Mouse (Mus musculus) liver, adult 2 months (tissue): ENCODE measurements at regions not wholly inside any gene's neighbourhood (a gene's known extent, or its start where the extent isn't known, plus 50 kb on each side); places are given as distances from the start of the nearest gene placed in this dataset.

Experiments used
- DNase-seq: peaks from one replicate; pipeline ENCODE4 v3.0.0-alpha.2; 2011; ENCODE audit warnings: low read depth, low spot score; ENCODE audit errors: extremely low read depth
- H3K27ac ChIP-seq: fragments of 200-500 bp; replicated peaks from 2 replicates; pipeline ENCODE4 v1.5.1; 2012; ENCODE audit warnings: low read depth, mild to moderate bottlenecking, control low read depth, inconsistent platforms, low read length; ENCODE audit not compliant: insufficient read depth
- H3K27me3 ChIP-seq: fragments of 200-500 bp; 2 replicates; pipeline ENCODE4 v1.6.1; 2012; ENCODE audit warnings: mild to moderate bottlenecking, moderate library complexity, low read length, inconsistent platforms; ENCODE audit not compliant: control insufficient read depth, insufficient read depth
- H3K36me3 ChIP-seq: fragments of 200-500 bp; 2 replicates; pipeline ENCODE4 v1.6.1; 2012; ENCODE audit warnings: low read length, inconsistent platforms; ENCODE audit not compliant: control insufficient read depth, insufficient read depth
- H3K4me1 ChIP-seq: fragments of 200-500 bp; 2 replicates; pipeline ENCODE4 v1.6.1; 2011; ENCODE audit warnings: low read length; ENCODE audit not compliant: control insufficient read depth, insufficient read depth
- H3K4me3 ChIP-seq: fragments of 200-500 bp; 2 replicates; pipeline ENCODE4 v1.5.1; 2011; ENCODE audit warnings: low read depth, mild to moderate bottlenecking, control low read depth, low read length, moderate library complexity; ENCODE audit not compliant: insufficient read depth
- H3K79me2 ChIP-seq: fragments of 200-500 bp; 2 replicates; pipeline ENCODE4 v1.6.1; 2012; ENCODE audit warnings: inconsistent platforms, mild to moderate bottlenecking, low read length, moderate library complexity; ENCODE audit not compliant: control insufficient read depth, insufficient read depth
- H3K9ac ChIP-seq: fragments of 200-500 bp; 2 replicates; pipeline ENCODE4 v1.6.1; 2012; ENCODE audit warnings: low read depth, mild to moderate bottlenecking, control low read depth, inconsistent platforms, low read length
- CTCF ChIP-seq: fragments of 200-500 bp; IDR thresholded peaks from 2 replicates; pipeline ENCODE4 v1.5.1; 2011; ENCODE audit warnings: low read depth, low read length, control low read depth
- POLR2A ChIP-seq: fragments of 200-500 bp; IDR thresholded peaks from 2 replicates; pipeline ENCODE4 v1.6.1; 2011; ENCODE audit warnings: low read length, control low read depth; ENCODE audit not compliant: insufficient read depth; ENCODE audit errors: extremely low read depth
- WGBS: fragments of 180-500 bp; shearing (Covaris S2); methylation state at CpG from one replicate; pipeline ENCODE4 v1.1.7; 2018; 5-methylcytosine and 5-hydroxymethylcytosine counted together

DNA sequence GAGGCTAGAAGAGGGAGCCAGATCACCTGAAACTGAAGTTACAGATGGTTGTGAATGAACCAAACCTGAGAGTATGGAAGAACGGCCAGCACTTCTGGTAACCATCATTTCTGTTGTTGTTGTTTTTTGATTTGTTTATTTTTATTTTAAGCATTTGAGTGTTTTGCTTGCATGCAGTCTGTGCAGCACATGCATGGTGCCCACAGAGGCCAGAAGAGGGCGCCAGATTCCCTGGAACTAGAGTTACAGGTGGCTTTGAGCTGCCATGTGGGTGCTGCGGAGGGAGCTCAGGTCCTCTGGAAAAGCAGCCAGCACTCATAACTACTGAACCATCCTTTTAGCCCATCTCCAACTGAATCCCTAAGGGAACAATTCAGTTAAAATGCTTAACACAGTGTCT is 159.7 kb downstream of the Gpat3 start:
- Histone ChIP-seq H3K9ac (no peak overlapping the region), H3K27ac (no peak overlapping the region), H3K27me3 (no peaks in the 10 kb centered on the region), H3K4me3 (no peak overlapping the region), H3K36me3 (no peaks in the 10 kb centered on the region), H3K79me2 (no peaks in the 10 kb centered on the region), H3K4me1 (no peaks in the 10 kb centered on the region)
- 67% methylated on average over 3 of the region's 3 CpGs for WGBS
- DNase-seq, result no peak
- TF ChIP-seq POLR2A, result no peak
- TF ChIP-seq CTCF, result peak; percentile 24; the same call in 1 of the 2 replicates

DNA sequence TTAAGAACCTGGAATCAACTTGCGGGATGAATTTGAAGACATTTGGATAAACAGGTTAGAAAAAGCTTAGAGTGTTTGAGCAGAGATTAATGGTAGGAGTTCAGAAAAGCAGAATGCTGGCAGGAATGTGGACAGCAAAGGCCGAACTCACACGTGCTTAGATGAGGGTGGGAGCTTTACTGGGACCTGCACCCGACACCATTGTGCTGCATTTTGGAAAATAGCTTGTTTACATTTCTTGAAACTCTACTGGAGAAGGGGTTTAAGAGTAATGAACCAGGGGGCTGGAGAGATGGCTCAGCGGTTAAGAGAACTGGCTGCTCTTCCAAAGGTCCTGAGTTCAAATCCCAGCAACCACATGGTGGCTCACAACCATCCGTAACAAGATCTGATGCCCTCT is 154.9 kb downstream of the Gpat3 start:
- no peaks in the 10 kb centered on the region for H3K27me3 ChIP-seq
- H3K27ac ChIP-seq, result no peak overlapping the region
- no peaks in the 10 kb centered on the region for H3K36me3 ChIP-seq
- 88% methylated on average over 6 of the region's 6 CpGs for WGBS
- H3K79me2 ChIP-seq, result no peaks in the 10 kb centered on the region
- no peak overlapping the region for H3K4me3 ChIP-seq
- DNase-seq, result no peak
- no peak overlapping the region for H3K9ac ChIP-seq
- TF ChIP-seq POLR2A, result no peak
- TF ChIP-seq CTCF, result no peak
- H3K4me1 ChIP-seq, result no peaks in the 10 kb centered on the region

DNA sequence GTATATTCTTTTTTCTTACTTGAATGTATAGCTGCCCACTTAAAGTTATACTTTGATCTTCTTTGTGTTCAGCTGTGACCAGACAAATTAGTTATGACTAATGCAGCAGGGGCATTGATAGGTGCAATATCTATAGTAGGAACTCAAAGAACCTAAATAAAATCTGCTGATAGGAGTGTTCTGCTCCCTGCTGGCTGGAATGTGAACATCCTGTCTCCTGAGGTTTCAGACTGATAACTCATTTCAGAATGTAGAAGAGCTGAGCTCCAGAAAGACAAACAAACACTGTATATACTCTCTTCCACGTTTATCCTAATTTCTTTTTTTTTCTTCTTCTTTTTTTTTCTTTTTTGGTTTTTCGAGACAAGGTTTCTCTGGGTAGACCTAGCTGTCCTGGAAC is 146.9 kb downstream of the Gpat3 start:
- H3K9ac ChIP-seq, result no peak overlapping the region
- no peaks in the 10 kb centered on the region for H3K36me3 ChIP-seq
- no peak overlapping the region for H3K27ac ChIP-seq
- DNase-seq, result no peak
- H3K4me3 ChIP-seq, result no peak overlapping the region
- H3K4me1 ChIP-seq, result no peaks in the 10 kb centered on the region
- no peaks in the 10 kb centered on the region for H3K27me3 ChIP-seq
- 81% methylated on average over 2 of the region's 2 CpGs for WGBS
- TF ChIP-seq CTCF (no peak), POLR2A (no peak)
- no peaks in the 10 kb centered on the region for H3K79me2 ChIP-seq

DNA sequence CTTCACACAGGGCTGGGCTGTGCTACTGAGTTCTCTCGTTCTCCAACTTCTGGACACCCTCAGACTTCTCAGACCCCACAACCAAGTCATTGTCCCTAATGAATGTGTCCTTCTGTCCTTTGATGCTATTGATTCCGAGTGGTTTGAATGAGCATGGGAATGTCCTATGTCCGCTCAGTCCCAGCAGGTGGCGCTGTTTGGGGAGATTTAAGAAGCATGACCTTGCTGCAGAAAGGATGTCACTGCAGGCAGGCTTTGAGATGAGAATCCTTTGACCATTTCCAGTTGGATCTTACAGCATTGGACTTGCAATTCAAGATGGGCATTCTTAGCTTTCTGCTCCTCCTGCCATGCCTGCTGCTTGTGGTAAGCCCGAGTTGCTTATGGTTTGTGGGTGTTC is 146.1 kb downstream of the Gpat3 start:
- TF ChIP-seq CTCF (peak; percentile 59; the same call in 1 of the 2 replicates), POLR2A (no peak)
- Histone ChIP-seq H3K9ac (no peak overlapping the region), H3K27me3 (no peaks in the 10 kb centered on the region), H3K27ac (no peak overlapping the region), H3K4me1 (no peaks in the 10 kb centered on the region), H3K4me3 (no peak overlapping the region), H3K79me2 (no peaks in the 10 kb centered on the region), H3K36me3 (no peaks in the 10 kb centered on the region)
- peak; percentile 37 for DNase-seq
- 26% methylated on average over 5 of the region's 5 CpGs for WGBS

DNA sequence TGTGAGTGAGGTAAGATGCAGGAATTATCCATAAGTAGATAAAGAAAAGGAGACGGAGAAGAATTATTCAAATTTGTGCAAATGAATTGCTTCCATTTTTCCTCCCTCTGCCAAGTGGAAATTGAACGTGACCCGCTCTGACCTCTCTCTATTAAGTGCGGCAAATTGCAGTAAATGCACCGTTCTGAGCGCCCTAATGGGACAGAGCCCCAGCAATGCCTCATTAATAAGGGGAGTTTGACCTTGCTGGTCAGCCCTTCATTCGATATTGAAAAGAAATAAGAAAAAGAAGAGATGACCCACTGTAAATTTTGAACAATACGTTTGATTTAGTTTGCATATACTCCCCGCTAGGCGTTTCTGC is 137.0 kb downstream of the Gpat3 start:
- H3K36me3 ChIP-seq, result no peaks in the 10 kb centered on the region
- no peak overlapping the region for H3K4me3 ChIP-seq
- no peak for TF ChIP-seq CTCF
- H3K4me1 ChIP-seq, result no peaks in the 10 kb centered on the region
- DNase-seq, result no peak
- H3K27me3 ChIP-seq, result no peaks in the 10 kb centered on the region
- 85% methylated on average over 10 of the region's 10 CpGs for WGBS
- H3K79me2 ChIP-seq, result no peaks in the 10 kb centered on the region
- H3K27ac ChIP-seq, result no peak overlapping the region
- no peak overlapping the region for H3K9ac ChIP-seq

DNA sequence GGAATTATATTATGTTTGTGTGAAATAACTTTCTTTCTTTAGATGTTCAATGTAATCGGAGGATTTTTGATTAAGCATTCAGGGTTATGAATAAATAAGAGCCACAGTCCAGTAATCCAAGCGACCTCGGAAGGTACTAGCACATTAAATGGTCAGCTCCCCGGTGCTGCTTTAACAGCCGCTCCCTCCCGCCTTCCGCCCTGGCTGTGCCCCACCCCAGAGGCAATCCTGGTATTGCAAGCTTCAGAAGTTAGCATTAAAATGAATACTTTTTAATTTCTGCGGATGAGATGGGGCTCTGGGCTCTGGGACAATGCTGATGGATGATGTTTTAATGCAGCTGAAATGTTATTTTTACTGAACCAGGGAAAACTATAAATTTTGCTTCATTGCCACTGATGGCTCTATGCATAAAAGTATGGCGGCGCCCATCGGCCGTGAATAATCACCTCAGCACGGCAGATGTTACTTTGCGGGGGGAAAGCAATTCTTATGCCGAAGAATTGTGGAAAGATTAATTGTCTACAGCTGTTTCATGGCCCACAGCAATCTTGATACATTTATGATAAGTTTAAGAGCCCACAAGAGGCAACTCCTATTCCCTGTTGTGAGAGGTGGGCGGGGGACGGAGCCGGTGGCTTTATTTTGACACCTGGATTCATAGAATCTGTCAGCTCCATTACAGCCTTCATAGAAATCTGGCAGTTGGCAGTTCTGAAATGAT is 136.5 kb downstream of the Gpat3 start:
- WGBS, result 90% methylated on average over 18 of the region's 18 CpGs
- Histone ChIP-seq H3K27ac (no peak overlapping the region), H3K36me3 (no peaks in the 10 kb centered on the region), H3K79me2 (no peaks in the 10 kb centered on the region), H3K4me1 (no peaks in the 10 kb centered on the region), H3K9ac (no peak overlapping the region), H3K4me3 (no peak overlapping the region), H3K27me3 (no peaks in the 10 kb centered on the region)
- no peak for DNase-seq
- no peak for TF ChIP-seq POLR2A
- no peak for TF ChIP-seq CTCF
